Mouse (Mus musculus) forebrain, embryonic 12.5 days (tissue): ENCODE results near the gene Ccdc6. TPM values are rescaled to one million over a fixed set of nuclear protein-coding genes. Genes with fewer than 3 reads are reported as not detected.

Source experiments
- polyA plus RNA-seq: library from polyadenylated mRNA; unstranded; fragments of >200 nt; fragmentation: Nextera tagmentation; extraction: Ambion mirVana; gene quantifications from 2 replicates; pipeline ENCODE4 v1.2.1, GENCODE M21; 2016

Gene Ccdc6
- polyA plus RNA-seq, 1 experiment from 2014 or later = 15.9 TPM

Other genes starting within 250 kb of the Ccdc6 start
- 0.94 and 1.4 TPM in 2 replicates for gene Mrln, start 107.5 kb downstream of the Ccdc6 start, polyA plus RNA-seq
- gene Slc16a9, start 148.0 kb downstream of the Ccdc6 start, polyA plus RNA-seq = 0.74 and 0.82 TPM in 2 replicates